Mouse (Mus musculus) embryonic stem cell, embryonic (primary cell): ENCODE results near the gene Atp11b.

ENCODE experiments used
- CTCF ChIA-PET, 4 experiments: fragments of 300-600 bp in 2 of 4; fragments of 350-600 bp in 2 of 4; sonication (Branson Sonifier 250); formaldehyde crosslinking; loops; one replicate each; lab custom pipeline; 2022; ENCODE audit warnings: inconsistent platforms in 2 of 4; lab: Charles Lee
- POLR2A ChIA-PET, 4 experiments: fragments of 300-600 bp in 2 of 4; fragments of 350-600 bp in 2 of 4; sonication (Branson Sonifier 250); formaldehyde crosslinking; loops; one replicate each; lab custom pipeline; 2022; ENCODE audit warnings: antibody characterized with exemption in 4 of 4, inconsistent platforms in 1 of 4; lab: Charles Lee

Atp11b gene

DNA sequence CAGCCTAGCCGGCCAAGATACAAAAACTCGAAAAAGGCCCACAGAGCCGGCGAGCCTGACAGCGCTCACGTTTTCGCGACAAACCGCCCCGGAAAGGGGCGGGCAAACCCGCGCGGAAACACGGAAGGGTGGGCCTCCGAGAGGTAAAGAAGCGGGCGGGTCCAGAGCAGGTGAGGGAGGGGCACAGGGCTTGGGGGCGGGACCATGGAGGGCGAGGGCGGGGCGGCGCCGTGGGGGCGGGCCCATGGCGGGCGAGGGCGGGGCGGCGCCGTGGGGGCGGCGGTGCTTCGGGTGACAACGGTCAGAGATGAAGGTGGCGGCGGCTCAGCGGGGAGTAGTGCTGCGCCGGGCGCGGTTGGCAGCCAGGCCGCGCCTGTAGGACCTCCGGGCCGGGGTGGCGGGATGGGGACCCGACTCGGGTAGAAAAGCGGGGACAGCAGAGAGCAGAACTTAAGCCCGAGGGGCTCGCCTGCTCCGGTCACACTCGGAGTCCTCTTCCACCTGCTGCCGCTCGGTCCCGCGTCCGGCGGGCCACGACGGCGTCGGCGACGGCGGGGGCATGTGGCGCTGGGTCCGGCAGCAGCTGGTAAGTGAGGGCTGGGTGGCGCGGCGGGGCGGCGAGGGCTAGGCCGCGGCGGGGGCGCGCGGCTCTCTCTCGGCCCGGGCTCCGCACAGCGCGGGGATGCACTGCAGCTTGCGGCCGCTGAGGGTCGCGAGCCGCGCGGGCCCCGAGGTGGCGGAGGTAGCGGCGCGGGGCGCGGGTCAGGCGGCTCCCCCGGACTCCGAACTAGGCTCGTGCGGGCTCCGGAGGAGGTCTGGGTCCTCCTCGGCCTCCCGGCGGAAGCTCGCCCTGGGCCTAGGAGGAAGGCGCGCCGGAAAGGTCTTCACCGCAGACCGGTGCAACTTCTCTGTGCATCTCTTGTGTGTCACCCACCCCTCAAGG lies at the start of gene Atp11b:
Gene Atp11b, plus strand, starts transcription at position 282 of the 943 bp plus-strand sequence.
- CTCF ChIA-PET = interaction anchor here in 2 of 4 experiments (0.6 to 1.0 kb wide), 2 partner anchors 168 to 1556 kb away, joined by 3 to 6 read pairs; no protein-coding TSS in a partner anchor
- POLR2A ChIA-PET = interaction anchor here in 3 of 4 experiments (0.7 to 3.3 kb wide), 14 partner anchors 8 to 59 kb away, joined by 3 to 17 read pairs (median 4); no protein-coding TSS in a partner anchor

- POLR2A ChIA-PET = interaction anchor here in 1 of 4 experiments (2.1 kb wide), 1 partner anchor 17 kb away, joined by 7 read pairs; no protein-coding TSS in a partner anchor
- CTCF ChIA-PET = no interaction called here
These were observed 49.6 kb upstream of the Atp11b start for GRCm38 (mm10) chr3:35704328-35704613.

GRCm38 (mm10) chr3:35719531-35720205 lies 34.2 kb upstream of the Atp11b start:
- ChIA-PET POLR2A (interaction anchor here in 3 of 4 experiments (0.6 to 5.0 kb wide), 18 partner anchors 10 to 281 kb away, joined by 3 to 31 read pairs (median 4); partner anchors contain the start of gene Mccc1 (in 1 of the 3)), CTCF (interaction anchor here in 1 of 4 experiments (0.6 kb wide), 1 partner anchor 1084 kb away, joined by 3 read pairs; no protein-coding TSS in a partner anchor)

GRCm38 (mm10) chr3:35720801-35721200 lies 33.1 kb upstream of the Atp11b start:
- POLR2A ChIA-PET = interaction anchor here (0.8 to 5.0 kb wide), 20 partner anchors 9 to 430 kb away, joined by 3 to 31 read pairs (median 6); partner anchors contain the start of genes Acad9 (in 1 of the 4), Atp11b (in 1 of the 4), D3Ertd254e (in 1 of the 4) and Mccc1 (in 1 of the 4)
- CTCF ChIA-PET = no interaction called here

GRCm38 (mm10) chr3:35721818-35722446 lies 32.0 kb upstream of the Atp11b start:
- ChIA-PET CTCF (interaction anchor here in 2 of 4 experiments (0.7 to 0.9 kb wide), 3 partner anchors 11 to 483 kb away, joined by 3 to 5 read pairs (median 4); no protein-coding TSS in a partner anchor), POLR2A (interaction anchor here (1.0 to 5.0 kb wide), 20 partner anchors 9 to 1079 kb away, joined by 3 to 31 read pairs (median 4); partner anchors contain the start of genes Atp11b (in 2 of the 4) and Acad9 (in 1 of the 4))

- CTCF ChIA-PET = interaction anchor here in 1 of 4 experiments (1.6 kb wide), 1 partner anchor 30 kb away, joined by 4 read pairs; no protein-coding TSS in a partner anchor
- POLR2A ChIA-PET = interaction anchor here (1.0 to 5.0 kb wide), 13 partner anchors 10 to 1080 kb away, joined by 3 to 31 read pairs (median 4); partner anchors contain the start of gene Atp11b (in 1 of the 4)
These were observed 31.1 kb upstream of the Atp11b start for GRCm38 (mm10) chr3:35722811-35723210.

- ChIA-PET CTCF (interaction anchor here in 1 of 4 experiments (1.6 kb wide), 1 partner anchor 31 kb away, joined by 4 read pairs; no protein-coding TSS in a partner anchor), POLR2A (interaction anchor here in 3 of 4 experiments (0.6 to 5.0 kb wide), 6 partner anchors 9 to 208 kb away, joined by 3 to 31 read pairs (median 6); no protein-coding TSS in a partner anchor)
These were observed 30.2 kb upstream of the Atp11b start for GRCm38 (mm10) chr3:35723586-35724322.

DNA sequence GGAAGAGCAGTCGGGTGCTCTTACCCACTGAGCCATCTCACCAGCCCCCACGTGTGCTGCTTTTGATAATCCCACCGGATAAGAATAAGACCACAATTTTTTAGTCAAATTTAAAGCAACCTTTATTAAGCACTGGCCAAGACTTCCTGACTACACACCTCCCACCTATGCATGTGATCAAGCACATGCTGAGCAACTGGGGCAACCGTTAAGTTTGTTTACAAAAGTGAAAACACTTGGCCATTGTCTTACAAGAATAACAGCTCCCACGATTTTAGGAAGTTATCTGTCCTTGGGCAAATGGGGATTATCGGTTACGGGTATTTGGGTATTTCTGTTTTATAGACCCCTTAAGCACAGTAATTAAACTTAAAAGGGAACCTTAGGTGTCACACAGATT lies 28.8 kb upstream of the Atp11b start:
- ChIA-PET CTCF (interaction anchor here in 1 of 4 experiments (0.6 kb wide), 1 partner anchor 20 kb away, joined by 3 read pairs; no protein-coding TSS in a partner anchor), POLR2A (interaction anchor here in 1 of 4 experiments (0.7 to 1.2 kb wide), 5 partner anchors 27 to 274 kb away, joined by 3 to 5 read pairs (median 3); partner anchors contain the start of gene Atp11b)

DNA sequence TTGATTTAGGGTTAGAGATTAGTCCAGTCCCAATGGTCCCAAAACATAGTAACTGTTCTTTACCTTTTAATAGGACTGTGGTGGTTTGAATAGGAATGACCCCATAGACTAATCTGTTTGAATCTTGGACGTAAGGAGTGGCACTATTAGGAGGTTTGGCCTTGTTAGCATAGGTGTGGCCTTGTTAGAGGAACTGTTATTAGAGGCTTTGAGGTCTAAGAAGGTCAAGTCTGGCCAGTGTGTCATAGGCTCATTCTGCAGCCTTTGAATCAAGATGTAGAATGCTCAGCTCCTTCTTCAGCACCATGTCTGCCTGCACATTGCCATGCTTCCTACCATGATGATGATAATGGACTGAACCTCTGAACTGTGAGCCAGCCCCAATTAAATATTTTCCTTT lies 27.0 kb upstream of the Atp11b start:
- CTCF ChIA-PET = no interaction called here
- POLR2A ChIA-PET = interaction anchor here in 2 of 4 experiments (0.6 to 1.4 kb wide), 5 partner anchors 11 to 204 kb away, joined by 3 to 4 read pairs (median 3); no protein-coding TSS in a partner anchor

DNA sequence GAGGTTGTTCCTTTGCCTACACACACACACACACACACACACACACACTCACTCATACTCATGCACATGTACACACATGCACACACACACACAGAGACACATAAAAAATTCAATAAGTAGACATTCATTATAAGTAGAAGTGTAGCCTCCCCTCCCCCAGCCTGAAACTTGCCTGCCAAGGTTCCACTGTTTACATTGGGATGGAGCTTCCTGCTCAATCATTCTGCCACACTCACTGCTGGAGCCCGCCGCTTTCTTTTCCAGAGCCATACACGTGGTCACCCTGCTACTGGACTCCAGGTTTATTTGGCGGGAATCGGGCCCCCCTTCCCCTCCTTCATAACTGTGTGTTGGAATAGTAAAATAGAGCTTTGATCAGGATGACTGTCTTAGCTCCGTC lies 24.4 kb upstream of the Atp11b start:
- ChIA-PET POLR2A (interaction anchor here in 2 of 4 experiments (0.6 to 2.4 kb wide), 6 partner anchors 9 to 125 kb away, joined by 3 to 8 read pairs (median 4); no protein-coding TSS in a partner anchor), CTCF (no interaction called here)

DNA sequence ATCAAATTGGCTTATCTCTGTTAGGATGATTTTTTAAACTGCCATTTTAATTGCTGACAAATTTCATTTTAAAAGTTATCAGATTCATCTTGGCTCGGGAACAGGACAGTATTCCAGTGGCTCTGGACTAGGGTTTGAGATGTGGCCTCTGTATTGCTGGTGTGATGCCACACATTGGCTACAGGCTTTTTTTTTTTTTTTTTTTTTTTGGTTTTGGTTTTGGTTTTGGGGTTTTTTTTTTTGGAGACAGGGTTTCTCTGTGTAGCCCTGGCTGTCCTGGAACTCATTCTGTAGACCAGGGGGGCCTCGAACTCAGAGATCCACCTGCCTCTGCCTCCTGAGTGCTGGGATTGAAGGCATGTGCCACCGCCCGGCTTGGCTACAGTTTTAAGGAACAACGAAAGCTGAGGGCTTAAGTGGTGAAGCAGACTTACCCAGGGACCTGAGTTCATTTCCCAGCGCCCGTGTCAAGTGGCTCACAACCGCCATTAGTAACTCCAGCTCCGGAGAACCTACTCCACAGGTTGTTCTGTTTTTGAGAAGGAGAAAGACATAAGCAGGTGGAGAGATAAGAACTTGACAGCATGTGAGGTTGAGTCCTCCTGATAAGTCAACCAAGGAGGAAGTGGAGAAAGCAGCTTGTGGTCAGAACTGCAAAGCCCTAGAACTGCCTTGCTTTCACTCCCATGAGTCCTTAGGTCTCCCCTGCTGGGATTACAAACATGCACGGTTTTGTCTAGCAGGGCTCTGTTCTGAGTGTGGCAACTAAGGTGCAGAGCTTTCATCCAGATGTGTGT lies 21.7 kb upstream of the Atp11b start:
- CTCF ChIA-PET = interaction anchor here in 3 of 4 experiments (0.5 to 1.0 kb wide), 5 partner anchors 10 to 269 kb away, joined by 3 to 7 read pairs (median 3); no protein-coding TSS in a partner anchor
- POLR2A ChIA-PET = interaction anchor here in 3 of 4 experiments (0.6 to 3.2 kb wide), 18 partner anchors 10 to 201 kb away, joined by 3 to 31 read pairs (median 6); partner anchors contain the start of gene Atp11b (in 2 of the 3)

DNA sequence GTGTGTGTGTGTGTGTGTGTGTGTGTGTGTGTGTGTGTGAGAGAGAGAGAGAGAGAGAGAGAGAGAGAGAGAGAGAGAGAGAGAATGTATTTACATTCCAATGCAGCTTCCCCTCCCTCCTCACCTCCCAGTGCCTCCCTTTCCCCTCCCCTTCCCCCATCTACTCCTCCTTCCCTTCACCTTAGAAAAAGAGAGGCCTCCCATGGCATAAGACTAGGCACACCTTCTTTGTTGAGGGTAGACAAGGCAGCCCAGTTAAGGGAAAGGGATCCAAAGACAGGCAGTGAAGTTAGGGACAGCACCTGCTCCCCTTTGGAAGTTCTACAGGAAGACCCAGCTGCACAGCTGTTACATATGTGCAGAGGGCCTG lies 21.1 kb upstream of the Atp11b start:
- POLR2A ChIA-PET = interaction anchor here in 3 of 4 experiments (0.6 to 3.2 kb wide), 20 partner anchors 9 to 286 kb away, joined by 3 to 31 read pairs (median 4); partner anchors contain the start of gene Atp11b (in 1 of the 3)

GRCm38 (mm10) chr3:35734509-35734908 lies 19.4 kb upstream of the Atp11b start:
- CTCF ChIA-PET = interaction anchor here in 2 of 4 experiments (0.6 to 1.0 kb wide), 2 partner anchors 9 to 17 kb away, joined by 3 read pairs; no protein-coding TSS in a partner anchor

More for the DNA sequence above, 21.1 kb upstream of the Atp11b start:
- CTCF ChIA-PET = interaction anchor here in 3 of 4 experiments (0.5 to 1.0 kb wide), 5 partner anchors 11 to 268 kb away, joined by 3 to 7 read pairs (median 3); no protein-coding TSS in a partner anchor

DNA sequence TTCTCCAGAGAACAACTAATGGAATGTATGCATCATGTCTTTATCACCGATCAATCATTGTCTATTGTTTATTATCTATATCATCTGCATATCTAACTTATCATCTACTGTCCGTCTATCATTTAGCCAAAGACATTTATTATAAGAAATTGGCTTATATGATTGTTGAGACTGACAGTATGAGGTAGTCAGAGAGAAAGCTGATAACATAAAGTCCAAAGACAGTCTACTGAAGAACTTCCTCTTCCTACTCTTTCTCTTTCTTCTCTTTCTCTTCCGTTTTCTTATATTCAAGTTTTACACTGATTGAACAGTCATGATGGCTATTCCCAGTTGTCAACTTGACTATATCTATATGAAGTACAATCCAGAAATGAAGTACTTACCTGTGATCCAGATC lies 15.8 kb upstream of the Atp11b start:
- CTCF ChIA-PET = interaction anchor here in 1 of 4 experiments (0.6 kb wide), 1 partner anchor 713 kb away, joined by 4 read pairs; no protein-coding TSS in a partner anchor

More at GRCm38 (mm10) chr3:35734509-35734908, 19.4 kb upstream of the Atp11b start:
- POLR2A ChIA-PET = interaction anchor here in 2 of 4 experiments (0.6 to 3.2 kb wide), 4 partner anchors 11 to 38 kb away, joined by 3 to 14 read pairs (median 3); partner anchors contain the start of gene Atp11b (in 1 of the 2)

GRCm38 (mm10) chr3:35745010-35745409 lies 8.9 kb upstream of the Atp11b start:
- ChIA-PET CTCF (interaction anchor here in 1 of 4 experiments (1.1 kb wide), 1 partner anchor 20 kb away, joined by 3 read pairs; no protein-coding TSS in a partner anchor), POLR2A (interaction anchor here in 3 of 4 experiments (0.6 to 1.5 kb wide), 10 partner anchors 8 to 194 kb away, joined by 3 to 7 read pairs (median 3); partner anchors contain the start of gene Atp11b (in 1 of the 3))

More for the DNA sequence above, 15.8 kb upstream of the Atp11b start:
- POLR2A ChIA-PET = no interaction called here
